Mouse (Mus musculus): ENCODE measurements around the gene Ctsc.

GRCm38 (mm10) chr7:88327495-88327894 is 49.6 kb downstream of the Ctsc start:
- TF ChIP-seq GATA1 (IDR thresholded peaks at IDR 0.05; ENCODE audit: borderline replicate concordance, low read length) (no peak), FLI1 (IDR thresholded peaks at IDR 0.05; ENCODE audit: low read length) (no peak)

Measured in megakaryocyte, embryonic 14.5 days (primary cell).